Mouse (Mus musculus) cerebellum, postnatal 25 days (tissue): ENCODE results near the gene Atxn1.
A peak's percentile ranks its signal among the peaks of the same experiment; 100 is the strongest.

Experiments used
- DNase-seq, 2 experiments: peaks; one replicate each; pipeline ENCODE4 v3.0.0; 2021; ENCODE audit warnings: mixed read lengths in 2 of 2

The Atxn1 gene

GRCm38 (mm10) chr13:45709402-45709801 lies 255.4 kb downstream of the Atxn1 start:
- no peak for DNase-seq

GRCm38 (mm10) chr13:45701296-45701790 lies 263.5 kb downstream of the Atxn1 start:
- DNase-seq = peak in 1 of 2 experiments; percentile 43

- DNase-seq = no peak
These were observed 265.8 kb downstream of the Atxn1 start for GRCm38 (mm10) chr13:45698982-45699381.

- no peak for DNase-seq
These were observed 268.8 kb downstream of the Atxn1 start for GRCm38 (mm10) chr13:45696009-45696408.

GRCm38 (mm10) chr13:45694921-45695437 lies 269.8 kb downstream of the Atxn1 start:
- peak; percentile 48 to 62 for DNase-seq

GRCm38 (mm10) chr13:45693953-45694352 lies 270.9 kb downstream of the Atxn1 start:
- no peak for DNase-seq

GRCm38 (mm10) chr13:45693534-45693933 lies 271.3 kb downstream of the Atxn1 start:
- no peak for DNase-seq

- DNase-seq = no peak
These were observed 271.7 kb downstream of the Atxn1 start for GRCm38 (mm10) chr13:45693126-45693525.

- peak; percentile 26 to 49 for DNase-seq
These were observed 272.4 kb downstream of the Atxn1 start for GRCm38 (mm10) chr13:45692440-45692839.

- DNase-seq = peak; percentile 53 to 65
These were observed 274.4 kb downstream of the Atxn1 start for GRCm38 (mm10) chr13:45690426-45690825.

GRCm38 (mm10) chr13:45688864-45689263 lies 275.9 kb downstream of the Atxn1 start:
- DNase-seq = no peak

- DNase-seq = no peak
These were observed 277.2 kb downstream of the Atxn1 start for GRCm38 (mm10) chr13:45687581-45687980.

- no peak for DNase-seq
These were observed 278.6 kb downstream of the Atxn1 start for GRCm38 (mm10) chr13:45686309-45686582.

- no peak for DNase-seq
These were observed 279.1 kb downstream of the Atxn1 start for GRCm38 (mm10) chr13:45685575-45686308.

GRCm38 (mm10) chr13:45684891-45685311 lies 279.9 kb downstream of the Atxn1 start:
- DNase-seq = no peak

- no peak for DNase-seq
These were observed 280.8 kb downstream of the Atxn1 start for GRCm38 (mm10) chr13:45683991-45684390.

GRCm38 (mm10) chr13:45681196-45681595 lies 283.6 kb downstream of the Atxn1 start:
- DNase-seq = no peak

- DNase-seq = no peak
These were observed 284.2 kb downstream of the Atxn1 start for GRCm38 (mm10) chr13:45680651-45681050.

- no peak for DNase-seq
These were observed 285.7 kb downstream of the Atxn1 start for GRCm38 (mm10) chr13:45679096-45679495.

- DNase-seq = no peak
These were observed 292.2 kb downstream of the Atxn1 start for GRCm38 (mm10) chr13:45672628-45673027.

- no peak for DNase-seq
These were observed 294.8 kb downstream of the Atxn1 start for GRCm38 (mm10) chr13:45669969-45670368.

GRCm38 (mm10) chr13:45662852-45663251 lies 302.0 kb downstream of the Atxn1 start:
- DNase-seq = no peak

GRCm38 (mm10) chr13:45662216-45662615 lies 302.6 kb downstream of the Atxn1 start:
- no peak for DNase-seq

- DNase-seq = no peak
These were observed 303.3 kb downstream of the Atxn1 start for GRCm38 (mm10) chr13:45661283-45662185.
